Mouse (Mus musculus): Measurements from ENCODE around the gene Olfr965. TPM values are rescaled to one million over a fixed set of nuclear protein-coding genes. Genes with fewer than 3 reads are reported as not detected.
"Not testable (repeated sequence)": the region's sequence is repeated elsewhere in the genome, so short reads cannot be mapped to it uniquely, and the experiment has no call there.

Gene Olfr965
- total RNA-seq (2014; rRNA removed): not detected in 2 replicates
- polyA plus RNA-seq (2012; rRNA removed): not detected in 2 replicates

- Histone ChIP-seq H3K4me1 (ENCODE audit: control insufficient read depth, insufficient read depth, low read length) (no peaks in the 10 kb centered on the region), H3K36me3 (ENCODE audit: control insufficient read depth, insufficient read depth, low read length) (no peaks in the 10 kb centered on the region), H3K27me3 (ENCODE audit: control insufficient read depth, insufficient read depth, low read length) (no peaks in the 10 kb centered on the region), H3K4me3 (ENCODE audit: insufficient read depth, low read depth, low read length) (no peak within 1 kb of the TSS), H3K27ac (replicated peaks; ENCODE audit: insufficient read depth, low read depth, low read length) (no peak within 1 kb of the TSS), H3K9ac (ENCODE audit: low read depth, low read length) (no peak within 1 kb of the TSS), H3K79me2 (ENCODE audit: control insufficient read depth, insufficient read depth, low read length) (no peaks in the 10 kb centered on the region)
- DNase-seq (ENCODE audit: extremely low read depth, low read depth, low spot score): no peak
- TF ChIP-seq CTCF (IDR thresholded peaks at IDR 0.05; ENCODE audit: low read depth, low read length): no peak
- no peak for TF ChIP-seq POLR2A (IDR thresholded peaks at IDR 0.05; ENCODE audit: extremely low read depth, insufficient read depth, low read length)
Measured at GRCm38 (mm10) chr9:39711053-39711452, at the start of gene Olfr965. Olfr965 (plus strand) TSS chr9:39711353.

GRCm38 (mm10) chr9:39666905-39667304 lies 44.2 kb upstream of the Olfr965 start, which contains the start of gene Olfr963:
Olfr963 (plus strand) TSS chr9:39667205.
- Histone ChIP-seq H3K9ac (ENCODE audit: low read depth, low read length) (no peak within 1 kb of the TSS), H3K27ac (replicated peaks; ENCODE audit: insufficient read depth, low read depth, low read length) (no peak within 1 kb of the TSS), H3K4me1 (ENCODE audit: control insufficient read depth, insufficient read depth, low read length) (no peaks in the 10 kb centered on the region), H3K4me3 (ENCODE audit: insufficient read depth, low read depth, low read length) (no peak within 1 kb of the TSS), H3K27me3 (ENCODE audit: control insufficient read depth, insufficient read depth, low read length) (no peaks in the 10 kb centered on the region), H3K79me2 (ENCODE audit: control insufficient read depth, insufficient read depth, low read length) (no peaks in the 10 kb centered on the region), H3K36me3 (ENCODE audit: control insufficient read depth, insufficient read depth, low read length) (no peaks in the 10 kb centered on the region)
- no peak for TF ChIP-seq CTCF (IDR thresholded peaks at IDR 0.05; ENCODE audit: low read depth, low read length)
- no peak for TF ChIP-seq POLR2A (IDR thresholded peaks at IDR 0.05; ENCODE audit: extremely low read depth, insufficient read depth, low read length)
- DNase-seq (ENCODE audit: extremely low read depth, low read depth, low spot score): no peak
- 70% methylated on average over 1 of the region's 1 CpGs for WGBS

- Histone ChIP-seq H3K27me3 (ENCODE audit: control insufficient read depth, insufficient read depth, low read length) (no peaks in the 10 kb centered on the region), H3K4me3 (ENCODE audit: insufficient read depth, low read depth, low read length) (no peak overlapping the region), H3K4me1 (ENCODE audit: control insufficient read depth, insufficient read depth, low read length) (no peaks in the 10 kb centered on the region), H3K36me3 (ENCODE audit: control insufficient read depth, insufficient read depth, low read length) (no peaks in the 10 kb centered on the region), H3K79me2 (ENCODE audit: control insufficient read depth, insufficient read depth, low read length) (no peaks in the 10 kb centered on the region), H3K9ac (ENCODE audit: low read depth, low read length) (no peak overlapping the region), H3K27ac (replicated peaks; ENCODE audit: insufficient read depth, low read depth, low read length) (no peak overlapping the region)
- DNase-seq (ENCODE audit: extremely low read depth, low read depth, low spot score): no peak
- WGBS: 67% methylated on average over 2 of the region's 2 CpGs
- no peak for TF ChIP-seq CTCF (IDR thresholded peaks at IDR 0.05; ENCODE audit: low read depth, low read length)
- no peak for TF ChIP-seq POLR2A (IDR thresholded peaks at IDR 0.05; ENCODE audit: extremely low read depth, insufficient read depth, low read length)
Measured at GRCm38 (mm10) chr9:39669723-39670122, 41.4 kb upstream of the Olfr965 start.

- Histone ChIP-seq H3K36me3 (ENCODE audit: control insufficient read depth, insufficient read depth, low read length) (no peaks in the 10 kb centered on the region), H3K27me3 (ENCODE audit: control insufficient read depth, insufficient read depth, low read length) (no peaks in the 10 kb centered on the region), H3K79me2 (ENCODE audit: control insufficient read depth, insufficient read depth, low read length) (no peaks in the 10 kb centered on the region), H3K9ac (ENCODE audit: low read depth, low read length) (no peak overlapping the region), H3K4me3 (ENCODE audit: insufficient read depth, low read depth, low read length) (no peak overlapping the region), H3K27ac (replicated peaks; ENCODE audit: insufficient read depth, low read depth, low read length) (no peak overlapping the region), H3K4me1 (ENCODE audit: control insufficient read depth, insufficient read depth, low read length) (no peaks in the 10 kb centered on the region)
- no peak for DNase-seq (ENCODE audit: extremely low read depth, low read depth, low spot score)
- 72% methylated on average over 2 of the region's 2 CpGs for WGBS
- TF ChIP-seq POLR2A (IDR thresholded peaks at IDR 0.05; ENCODE audit: extremely low read depth, insufficient read depth, low read length) (no peak), CTCF (IDR thresholded peaks at IDR 0.05; ENCODE audit: low read depth, low read length) (no peak)
Measured at GRCm38 (mm10) chr9:39674820-39675219, 36.3 kb upstream of the Olfr965 start.

- H3K36me3 ChIP-seq (ENCODE audit: control insufficient read depth, insufficient read depth, low read length): no peaks in the 10 kb centered on the region
- H3K27me3 ChIP-seq (ENCODE audit: control insufficient read depth, insufficient read depth, low read length): no peaks in the 10 kb centered on the region
- H3K9ac ChIP-seq (ENCODE audit: low read depth, low read length): no peak overlapping the region
- no peaks in the 10 kb centered on the region for H3K4me1 ChIP-seq (ENCODE audit: control insufficient read depth, insufficient read depth, low read length)
- no peak overlapping the region for H3K27ac ChIP-seq (replicated peaks; ENCODE audit: insufficient read depth, low read depth, low read length)
- DNase-seq (ENCODE audit: extremely low read depth, low read depth, low spot score): no peak
- no peaks in the 10 kb centered on the region for H3K79me2 ChIP-seq (ENCODE audit: control insufficient read depth, insufficient read depth, low read length)
- WGBS: 81% methylated on average over 2 of the region's 2 CpGs
- H3K4me3 ChIP-seq (ENCODE audit: insufficient read depth, low read depth, low read length): no peak overlapping the region
- TF ChIP-seq POLR2A (IDR thresholded peaks at IDR 0.05; ENCODE audit: extremely low read depth, insufficient read depth, low read length): no peak
- TF ChIP-seq CTCF (IDR thresholded peaks at IDR 0.05; ENCODE audit: low read depth, low read length): no peak
Measured at GRCm38 (mm10) chr9:39678557-39678956, 32.6 kb upstream of the Olfr965 start.

GRCm38 (mm10) chr9:39679280-39679679 lies 31.9 kb upstream of the Olfr965 start:
- no peak overlapping the region for H3K4me3 ChIP-seq (ENCODE audit: insufficient read depth, low read depth, low read length)
- no peak for DNase-seq (ENCODE audit: extremely low read depth, low read depth, low spot score)
- no peaks in the 10 kb centered on the region for H3K4me1 ChIP-seq (ENCODE audit: control insufficient read depth, insufficient read depth, low read length)
- no peak overlapping the region for H3K9ac ChIP-seq (ENCODE audit: low read depth, low read length)
- H3K79me2 ChIP-seq (ENCODE audit: control insufficient read depth, insufficient read depth, low read length): no peaks in the 10 kb centered on the region
- no peaks in the 10 kb centered on the region for H3K27me3 ChIP-seq (ENCODE audit: control insufficient read depth, insufficient read depth, low read length)
- no peak overlapping the region for H3K27ac ChIP-seq (replicated peaks; ENCODE audit: insufficient read depth, low read depth, low read length)
- WGBS: 62% methylated on average over 2 of the region's 2 CpGs
- no peak for TF ChIP-seq POLR2A (IDR thresholded peaks at IDR 0.05; ENCODE audit: extremely low read depth, insufficient read depth, low read length)
- no peak for TF ChIP-seq CTCF (IDR thresholded peaks at IDR 0.05; ENCODE audit: low read depth, low read length)
- no peaks in the 10 kb centered on the region for H3K36me3 ChIP-seq (ENCODE audit: control insufficient read depth, insufficient read depth, low read length)

GRCm38 (mm10) chr9:39701123-39701522 lies 10.0 kb upstream of the Olfr965 start:
- not testable (repeated sequence) for H3K27ac ChIP-seq (replicated peaks; ENCODE audit: insufficient read depth, low read depth, low read length); H3K36me3 ChIP-seq (ENCODE audit: control insufficient read depth, insufficient read depth, low read length); H3K4me1 ChIP-seq (ENCODE audit: control insufficient read depth, insufficient read depth, low read length); DNase-seq (ENCODE audit: extremely low read depth, low read depth, low spot score); H3K27me3 ChIP-seq (ENCODE audit: control insufficient read depth, insufficient read depth, low read length); H3K9ac ChIP-seq (ENCODE audit: low read depth, low read length); H3K79me2 ChIP-seq (ENCODE audit: control insufficient read depth, insufficient read depth, low read length); H3K4me3 ChIP-seq (ENCODE audit: insufficient read depth, low read depth, low read length)
- WGBS: 83% methylated on average over 8 of the region's 8 CpGs

Data from liver, adult 2 months (tissue).